Mouse (Mus musculus) CH12.LX (cell line): ENCODE data around the gene Slc23a4. TPM values are rescaled to one million over a fixed set of nuclear protein-coding genes. Genes with fewer than 3 reads are reported as not detected.

Source experiments
- DNase-seq: peaks from one replicate; pipeline ENCODE4 v3.0.0-alpha.2; 2013; ENCODE audit errors: extremely low read depth
- H3K27ac ChIP-seq: 2 replicates; pipeline ENCODE4 v1.5.1; 2012; ENCODE audit warnings: low read depth, mild to moderate bottlenecking, control low read depth, moderate library complexity; ENCODE audit not compliant: insufficient read depth
- H3K27me3 ChIP-seq: replicated peaks from 2 replicates; pipeline ENCODE3; 2012; ENCODE audit warnings: inconsistent platforms
- H3K36me3 ChIP-seq, 2 experiments: replicated peaks in 1 of 2; 2 replicates each; pipeline versions ENCODE3 to v1.6.1; 2012; ENCODE audit warnings: inconsistent platforms in 1 of 2, low read length in 1 of 2, mild to moderate bottlenecking in 1 of 2, mixed read lengths in 1 of 2, moderate library complexity in 1 of 2; ENCODE audit not compliant: control insufficient read depth in 1 of 2, insufficient read depth in 1 of 2
- H3K4me1 ChIP-seq, 2 experiments: 2 replicates each; pipeline ENCODE4 v1.6.1; 2012; ENCODE audit warnings: inconsistent platforms in 1 of 2, moderate library complexity in 1 of 2; ENCODE audit not compliant: insufficient read depth in 2 of 2, control insufficient read depth in 1 of 2
- H3K4me2 ChIP-seq: 2 replicates; pipeline ENCODE4 v1.6.1; 2012; ENCODE audit warnings: low read depth, mild to moderate bottlenecking, control low read depth; ENCODE audit not compliant: poor library complexity, insufficient read depth, severe bottlenecking
- H3K4me3 ChIP-seq, 3 experiments: fragments of 150-350 bp in 1 of 3; sonication (generic) in 1 of 3; replicated peaks in 1 of 3; 2 replicates each; pipeline versions ENCODE3 to v1.5.1; 2011 to 2012; ENCODE audit warnings: low read depth in 2 of 3, low read length in 2 of 3, mild to moderate bottlenecking in 2 of 3, moderate library complexity in 2 of 3, control low read depth in 1 of 3, improper control_type of control experiment in 1 of 3, inconsistent platforms in 1 of 3, mixed read lengths in 1 of 3; ENCODE audit not compliant: poor library complexity in 1 of 3
- H3K79me2 ChIP-seq: replicated peaks from 2 replicates; pipeline ENCODE4 v1.6.1; 2012; ENCODE audit warnings: mild to moderate bottlenecking, moderate library complexity; ENCODE audit not compliant: control insufficient read depth, poor library complexity, insufficient read depth, severe bottlenecking; ENCODE audit errors: extremely low read depth
- H3K9ac ChIP-seq: 2 replicates; pipeline ENCODE4 v1.6.1; 2012; ENCODE audit warnings: low read depth, mild to moderate bottlenecking, control low read depth, moderate library complexity; ENCODE audit not compliant: insufficient read depth
- H3K9me3 ChIP-seq: replicated peaks from 2 replicates; pipeline ENCODE3; 2012; ENCODE audit warnings: low read length, inconsistent platforms, mixed read lengths
- BHLHE40 ChIP-seq: IDR thresholded peaks from 2 replicates; pipeline ENCODE4 v1.6.1; 2011; ENCODE audit warnings: mild to moderate bottlenecking, low read depth, low read length, improper control_type of control experiment
- CHD1 ChIP-seq: IDR thresholded peaks from 2 replicates; pipeline ENCODE4 v1.6.1; 2012; ENCODE audit warnings: low read depth, low read length, improper control_type of control experiment, inconsistent platforms
- CHD2 ChIP-seq: IDR thresholded peaks from 2 replicates; pipeline ENCODE4 v1.6.1; 2011; ENCODE audit warnings: low read length, improper control_type of control experiment
- CTCF ChIP-seq, 2 experiments: IDR thresholded peaks in 1 of 2; conservative IDR thresholded peaks in 1 of 2; 2 replicates each; pipeline ENCODE4 v1.5.1; 2011 to 2012; ENCODE audit warnings: low read depth in 2 of 2, low read length in 2 of 2, improper control_type of control experiment in 1 of 2, inconsistent platforms in 1 of 2, mild to moderate bottlenecking in 1 of 2, moderate library complexity in 1 of 2
- E2F4 ChIP-seq: IDR thresholded peaks from 2 replicates; pipeline ENCODE4 v1.6.1; 2011; ENCODE audit warnings: low read depth, low read length, improper control_type of control experiment; ENCODE audit not compliant: insufficient replicate concordance
- ETS1 ChIP-seq: conservative IDR thresholded peaks from 2 replicates; pipeline ENCODE4 v1.6.1; 2012; ENCODE audit warnings: low read depth, mild to moderate bottlenecking, inconsistent platforms, low read length, improper control_type of control experiment, moderate library complexity
- GABPA ChIP-seq: IDR thresholded peaks from 2 replicates; pipeline ENCODE4 v1.6.1; 2012; ENCODE audit warnings: low read depth, low read length, improper control_type of control experiment, inconsistent platforms; ENCODE audit not compliant: insufficient replicate concordance
- HCFC1 ChIP-seq: IDR thresholded peaks from 2 replicates; pipeline ENCODE4 v1.6.1; 2012; ENCODE audit warnings: low read depth, mild to moderate bottlenecking, inconsistent platforms, low read length, improper control_type of control experiment
- MAX ChIP-seq: IDR thresholded peaks from 2 replicates; pipeline ENCODE4 v1.6.1; 2011; ENCODE audit warnings: low read length, improper control_type of control experiment
- MEF2A ChIP-seq: IDR thresholded peaks from 2 replicates; pipeline ENCODE4 v1.6.1; 2014; ENCODE audit warnings: low read depth, mild to moderate bottlenecking, inconsistent platforms, low read length, improper control_type of control experiment, borderline replicate concordance
- MXI1 ChIP-seq: IDR thresholded peaks from 2 replicates; pipeline ENCODE4 v1.6.1; 2011; ENCODE audit warnings: mild to moderate bottlenecking, low read depth, low read length, improper control_type of control experiment
- MYC ChIP-seq: IDR thresholded peaks from 2 replicates; pipeline ENCODE4 v1.6.1; 2011; ENCODE audit warnings: low read depth, mild to moderate bottlenecking, improper control_type of control experiment, low read length
- NELFE ChIP-seq: IDR thresholded peaks from 2 replicates; pipeline ENCODE4 v1.6.1; 2011; ENCODE audit warnings: low read depth, low read length, improper control_type of control experiment
- POLR2A ChIP-seq: IDR thresholded peaks from 2 replicates; pipeline ENCODE4 v1.6.1; 2011; ENCODE audit warnings: low read depth, mild to moderate bottlenecking, improper control_type of control experiment, low read length
- POLR2AphosphoS2 ChIP-seq: IDR thresholded peaks from 2 replicates; pipeline ENCODE4 v1.6.1; 2011; ENCODE audit warnings: low read depth, low read length, improper control_type of control experiment
- SMC3 ChIP-seq: IDR thresholded peaks from 2 replicates; pipeline ENCODE4 v1.6.1; 2011; ENCODE audit warnings: low read depth, low read length, improper control_type of control experiment
- TBP ChIP-seq: conservative IDR thresholded peaks from 2 replicates; pipeline ENCODE4 v1.6.1; 2011; ENCODE audit warnings: low read depth, low read length, improper control_type of control experiment
- USF1 ChIP-seq: IDR thresholded peaks from 2 replicates; pipeline ENCODE4 v1.6.1; 2014; ENCODE audit warnings: low read depth, mild to moderate bottlenecking, inconsistent platforms, low read length, improper control_type of control experiment
- USF2 ChIP-seq: conservative IDR thresholded peaks from 2 replicates; pipeline ENCODE4 v1.6.1; 2011; ENCODE audit warnings: low read depth, low read length, improper control_type of control experiment
- ZNF384 ChIP-seq: IDR thresholded peaks from 2 replicates; pipeline ENCODE4 v1.6.1; 2012; ENCODE audit warnings: low read depth, low read length, improper control_type of control experiment, inconsistent platforms
- dilution Hi-C: fragments of 300-500 bp; cut with MboI; formaldehyde crosslinking; loops from 2 replicates; pipeline ENCODE4 v1.14.3; 2020; ENCODE audit warnings: low sequenced_read_pairs; ENCODE audit not compliant: extremely low pct_unique_long_range_greater_than_20kb, extremely low pct_ligation_motif_present
- in situ Hi-C: fragments of 300-500 bp; cut with MboI; formaldehyde crosslinking; loops from 3 replicates; pipeline ENCODE4 v1.14.3; 2019; ENCODE audit warnings: low sequenced_read_pairs, low pct_ligation_motif_present, low pct_unique_long_range_greater_than_20kb, mixed read lengths
- polyA plus RNA-seq: library from polyadenylated mRNA; unstranded; fragments of >175 nt; gene quantifications from 2 replicates; pipeline ENCODE4 v1.2.1, GENCODE M21; 2012; ENCODE audit warnings: low read depth; ENCODE audit not compliant: insufficient read length
- total RNA-seq, 2 experiments: library from RNA; depleted of rRNA; stranded (reverse); fragments of 300-350 nt in 1 of 2; fragments of >200 nt in 1 of 2; gene quantifications; 2 replicates each; pipeline ENCODE4 v1.2.3; 2012 to 2014

The Slc23a4 gene
- total and polyA plus RNA-seq, 3 experiments, result 0.21 to 0.30 (median 0.27) TPM

GRCm38 (mm10) chr6:34896168-34896780 lies 91.9 kb downstream of the Slc23a4 start:
- Histone ChIP-seq H3K4me1 (peaks cover 0 to 7% of the 10 kb centered on the region in 2 experiments; a peak in 2 of 4 replicates), H3K9me3 (no peaks in the 10 kb centered on the region), H3K9ac (no peak overlapping the region), H3K27me3 (no peaks in the 10 kb centered on the region), H3K27ac (no peak overlapping the region), H3K79me2 (no peaks in the 10 kb centered on the region), H3K36me3 (peaks cover 61 to 95% of the 10 kb centered on the region in 2 experiments)
- no peak for DNase-seq
- in situ Hi-C loops, result no loop called here
- dilution Hi-C loops, result no loop called here
- TF ChIP-seq TBP, result no peak
- TF ChIP-seq MYC, result no peak
- no peak for TF ChIP-seq SMC3
- TF ChIP-seq USF1, result no peak
- no peak for TF ChIP-seq HCFC1
- no peak for TF ChIP-seq ETS1
- no peak for TF ChIP-seq CTCF (conservative IDR thresholded peaks at IDR 0.05 in 1 of 2, IDR thresholded peaks at IDR 0.05 in 1 of 2; ENCODE audit: low read depth in 2 of 2, low read length in 2 of 2)
- no peak for TF ChIP-seq USF2
- TF ChIP-seq MAX, result no peak
- no peak for TF ChIP-seq GABPA
- no peak for TF ChIP-seq NELFE
- no peak for TF ChIP-seq POLR2AphosphoS2
- no peak for TF ChIP-seq MEF2A
- TF ChIP-seq CHD2, result no peak
- no peak for TF ChIP-seq E2F4
- no peak for TF ChIP-seq POLR2A
- no peak for TF ChIP-seq ZNF384
- TF ChIP-seq CHD1, result no peak
- TF ChIP-seq MXI1, result no peak
- no peak for TF ChIP-seq BHLHE40
- TF ChIP-seq, all 38 proteins: peak for 0
- no peak overlapping the region for H3K4me3 ChIP-seq
- H3K4me2 ChIP-seq, result no peak overlapping the region

GRCm38 (mm10) chr6:34895569-34895968 lies 92.6 kb downstream of the Slc23a4 start:
- Histone ChIP-seq H3K9ac (no peak overlapping the region), H3K27me3 (no peaks in the 10 kb centered on the region), H3K9me3 (no peaks in the 10 kb centered on the region), H3K4me3 (no peak overlapping the region), H3K4me2 (no peak overlapping the region), H3K4me1 (peaks cover 0 to 4% of the 10 kb centered on the region in 2 experiments; a peak in 1 of 4 replicates), H3K79me2 (no peaks in the 10 kb centered on the region), H3K36me3 (peaks cover 63 to 95% of the 10 kb centered on the region in 2 experiments), H3K27ac (no peak overlapping the region)
- DNase-seq, result no peak
- TF ChIP-seq CHD2 (no peak), TBP (no peak), GABPA (no peak)
- in situ Hi-C loops (no loop called here), dilution Hi-C loops (no loop called here)

Other genes starting within 250 kb of the Slc23a4 start
- 1.5 and 1.9 TPM in 2 replicates for gene Agbl3, start 208.0 kb downstream of the Slc23a4 start, total RNA-seq (2012; rRNA removed)
- 4.8 and 5.1 TPM in 2 replicates for gene Agbl3, start 208.0 kb downstream of the Slc23a4 start, total RNA-seq (2014; rRNA removed)
- gene Agbl3, start 208.0 kb downstream of the Slc23a4 start, polyA plus RNA-seq, result 3.2 and 3.4 TPM in 2 replicates
- gene Tmem140, start 125.3 kb downstream of the Slc23a4 start, total RNA-seq (2012; rRNA removed), result 1.9 and 3.6 TPM in 2 replicates
- gene Tmem140, start 125.3 kb downstream of the Slc23a4 start, total RNA-seq (2014; rRNA removed), result 1.2 TPM in 2 replicates
- 2.1 and 2.8 TPM in 2 replicates for gene Tmem140, start 125.3 kb downstream of the Slc23a4 start, polyA plus RNA-seq
- 7.9 and 8.3 TPM in 2 replicates for gene Cyren, start 110.3 kb downstream of the Slc23a4 start, total RNA-seq (2012; rRNA removed)
- 5.9 and 9.7 TPM in 2 replicates for gene Cyren, start 110.3 kb downstream of the Slc23a4 start, total RNA-seq (2014; rRNA removed)
- 11.9 and 12.2 TPM in 2 replicates for gene Cyren, start 110.3 kb downstream of the Slc23a4 start, polyA plus RNA-seq
- 19.8 and 26.5 TPM in 2 replicates for gene Wdr91, start 77.5 kb downstream of the Slc23a4 start, total RNA-seq (2012; rRNA removed)
- gene Wdr91, start 77.5 kb downstream of the Slc23a4 start, total RNA-seq (2014; rRNA removed), result 10.6 and 11.3 TPM in 2 replicates
- gene Wdr91, start 77.5 kb downstream of the Slc23a4 start, polyA plus RNA-seq, result 19.2 and 23.8 TPM in 2 replicates
- gene Stra8, start 68.2 kb downstream of the Slc23a4 start, total RNA-seq (2012; rRNA removed), result 0.08 and 0.17 TPM in 2 replicates
- gene Stra8, start 68.2 kb downstream of the Slc23a4 start, total RNA-seq (2014; rRNA removed), result not detected in 2 replicates
- 0.55 and 0.77 TPM in 2 replicates for gene Stra8, start 68.2 kb downstream of the Slc23a4 start, polyA plus RNA-seq
- gene Cnot4, start 145.3 kb upstream of the Slc23a4 start, total RNA-seq (2012; rRNA removed), result 6.0 and 7.7 TPM in 2 replicates
- gene Cnot4, start 145.3 kb upstream of the Slc23a4 start, total RNA-seq (2014; rRNA removed), result 7.5 and 8.7 TPM in 2 replicates
- 15.7 and 25.1 TPM in 2 replicates for gene Cnot4, start 145.3 kb upstream of the Slc23a4 start, polyA plus RNA-seq
- gene Nup205, start 189.0 kb upstream of the Slc23a4 start, total RNA-seq (2012; rRNA removed), result 82.0 and 93.0 TPM in 2 replicates
- gene Nup205, start 189.0 kb upstream of the Slc23a4 start, total RNA-seq (2014; rRNA removed), result 108 and 114 TPM in 2 replicates
- gene Nup205, start 189.0 kb upstream of the Slc23a4 start, polyA plus RNA-seq, result 103 and 121 TPM in 2 replicates